Mouse (Mus musculus) central nervous system, embryonic 18 days (tissue): Measurements from ENCODE around the gene Tmem63a. TPM values are rescaled to one million over a fixed set of nuclear protein-coding genes. Genes with fewer than 3 reads are reported as not detected.

Source experiments
- polyA plus RNA-seq: library from polyadenylated mRNA; depleted of rRNA; stranded (reverse); fragments of >200 nt; gene quantifications from 2 replicates; pipeline ENCODE4 v1.2.3, GENCODE M21; 2012; rRNA removed

Gene Tmem63a
- polyA plus RNA-seq: 3.0 and 3.1 TPM in 2 replicates

DNA sequence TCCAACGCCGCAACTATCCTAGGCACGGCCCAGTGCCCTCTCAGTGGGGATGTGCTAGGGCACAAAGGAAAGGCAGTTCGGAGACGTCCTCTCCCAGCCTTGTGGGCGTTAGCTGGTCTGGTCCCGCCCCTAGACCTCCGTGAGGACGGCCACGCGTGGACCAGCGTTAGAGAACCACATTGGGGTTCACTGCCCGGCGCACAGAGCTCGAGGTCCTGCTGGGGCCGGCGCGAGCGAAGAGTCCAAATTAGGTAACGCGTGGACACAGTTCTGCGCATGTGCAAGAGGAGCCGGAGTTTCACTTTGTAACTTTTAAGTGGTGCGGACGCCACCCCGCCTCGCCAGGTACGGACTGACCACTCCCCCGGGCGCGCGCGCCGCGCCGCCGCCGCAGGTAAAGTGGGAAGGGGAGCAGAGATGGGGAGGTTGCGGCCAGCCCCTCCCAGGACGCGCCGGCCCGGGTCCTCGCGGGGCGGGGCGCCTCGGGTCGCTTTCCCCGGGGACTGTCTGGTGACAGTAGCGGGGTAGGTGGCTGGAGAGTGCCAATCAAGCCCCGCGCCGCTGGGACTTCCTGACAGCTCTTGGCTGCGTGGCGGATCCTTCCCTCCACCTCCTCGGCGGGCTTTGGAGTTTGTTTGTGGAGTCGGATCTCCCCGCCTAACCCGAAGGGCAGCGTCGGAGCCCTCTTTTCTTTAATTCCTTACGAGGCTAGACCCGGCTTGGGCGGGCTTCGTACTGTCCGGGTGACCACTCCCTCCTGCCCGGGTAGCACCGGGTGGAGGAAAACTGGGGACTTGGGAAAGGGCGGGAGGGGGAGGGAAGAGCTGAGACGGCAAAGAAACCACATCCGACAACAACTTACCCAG lies at the start of gene Tmem63a:
TSS of gene Tmem63a (plus strand) at position 179 of the 866 bp plus-strand sequence.

DNA sequence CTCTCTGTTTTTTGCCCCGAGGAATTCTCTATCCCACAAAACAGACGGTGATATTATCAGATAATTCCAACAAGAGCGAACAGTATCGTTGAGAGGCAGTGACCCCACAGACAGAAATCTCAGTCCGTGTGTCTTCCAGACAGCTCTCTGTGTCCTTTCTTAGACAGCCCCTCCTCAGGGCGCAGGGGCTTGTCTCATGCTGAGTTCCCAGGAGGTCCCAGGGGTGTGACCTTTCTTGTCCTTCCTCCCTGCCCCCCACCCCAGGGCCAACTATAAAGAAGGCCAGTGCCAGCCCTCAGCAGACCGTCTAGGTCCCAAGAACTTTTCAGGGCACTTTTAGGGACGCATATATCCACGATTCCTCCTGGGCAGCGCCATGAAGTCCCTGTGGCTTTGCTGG lies 49.3 kb upstream of the Tmem63a start, which contains the start of gene Lefty2:
TSS of gene Lefty2 (plus strand) at position 301 of the 400 bp plus-strand sequence.

DNA sequence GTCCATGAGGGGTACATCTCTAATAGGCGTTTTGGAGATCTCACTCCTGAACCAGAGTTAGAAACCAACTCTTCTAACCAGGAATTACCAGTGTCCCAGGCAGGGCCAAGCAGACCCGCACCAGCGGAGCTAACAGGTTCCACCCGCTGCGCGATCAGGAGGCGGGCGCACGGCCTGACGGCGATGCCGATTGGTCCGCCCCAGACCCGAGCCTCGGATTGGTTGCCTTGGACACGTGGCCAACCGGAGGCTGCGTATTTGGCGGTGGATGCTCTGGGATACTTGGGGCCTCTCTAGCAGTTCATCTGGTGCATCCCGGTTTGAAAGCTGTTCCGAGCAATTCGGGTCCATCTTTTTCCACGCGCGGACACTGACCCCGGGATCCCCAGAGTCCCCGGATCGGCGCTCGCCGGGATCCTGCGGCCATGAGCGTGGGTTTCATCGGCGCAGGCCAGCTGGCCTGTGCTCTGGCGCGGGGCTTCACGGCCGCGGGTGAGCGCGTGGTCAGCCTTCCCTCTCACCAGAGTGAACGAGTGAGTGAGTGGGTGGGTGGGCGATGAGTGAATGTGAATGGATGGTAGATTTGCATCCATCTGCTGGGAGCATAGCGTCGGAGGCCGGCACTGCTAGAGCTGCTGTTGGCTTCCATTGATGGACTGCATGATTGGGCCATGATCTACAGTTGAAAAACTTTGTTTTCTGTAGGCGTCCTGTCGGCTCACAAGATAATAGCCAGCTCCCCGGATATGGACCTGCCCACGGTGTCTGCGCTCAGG lies 37.9 kb upstream of the Tmem63a start, which contains the start of gene Pycr2:
TSS of gene Pycr2 (plus strand) at position 255 of the 776 bp plus-strand sequence.

DNA sequence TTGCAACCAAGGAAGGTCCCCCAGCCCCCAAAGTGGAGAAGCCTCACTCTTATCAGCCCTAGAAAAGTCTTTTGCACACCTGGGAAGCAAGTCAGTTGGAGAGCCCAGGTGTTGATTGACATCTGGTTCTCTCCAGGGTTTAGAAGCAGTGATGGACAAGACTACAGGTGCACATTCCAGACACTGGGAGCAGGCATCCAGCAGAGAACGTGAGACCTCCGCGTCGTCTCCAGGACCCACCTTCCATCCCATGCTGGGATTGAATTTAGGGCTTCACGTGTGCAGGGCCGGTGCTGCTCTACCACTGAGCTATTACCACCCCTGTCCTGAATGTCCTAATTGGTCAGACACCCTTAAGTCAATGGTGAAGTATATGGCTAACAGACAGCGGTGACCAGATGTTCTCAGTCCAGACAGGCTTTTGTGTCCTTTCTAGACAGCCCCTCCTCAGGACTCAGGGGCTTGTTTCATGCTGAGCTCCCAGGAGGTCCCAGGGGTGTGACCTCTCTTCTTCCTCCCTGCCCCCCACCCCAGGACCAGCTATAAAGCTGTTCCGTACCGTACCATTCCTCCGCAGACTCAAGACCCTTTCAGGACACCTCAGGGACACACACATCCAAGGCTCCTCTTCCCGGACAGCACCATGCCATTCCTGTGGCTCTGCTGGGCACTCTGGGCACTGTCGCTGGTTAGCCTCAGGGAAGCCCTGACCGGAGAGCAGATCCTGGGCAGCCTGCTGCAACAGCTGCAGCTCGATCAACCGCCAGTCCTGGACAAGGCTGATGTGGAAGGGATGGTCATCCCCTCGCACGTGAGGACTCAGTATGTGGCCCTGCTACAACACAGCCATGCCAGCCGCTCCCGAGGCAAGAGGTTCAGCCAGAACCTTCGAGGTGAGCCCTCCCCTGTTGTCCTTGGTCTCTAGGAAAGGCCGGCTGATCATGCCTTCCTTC lies 7.4 kb upstream of the Tmem63a start, which contains the start of gene Lefty1:
TSS of gene Lefty1 (plus strand) at position 556 of the 953 bp plus-strand sequence.

DNA sequence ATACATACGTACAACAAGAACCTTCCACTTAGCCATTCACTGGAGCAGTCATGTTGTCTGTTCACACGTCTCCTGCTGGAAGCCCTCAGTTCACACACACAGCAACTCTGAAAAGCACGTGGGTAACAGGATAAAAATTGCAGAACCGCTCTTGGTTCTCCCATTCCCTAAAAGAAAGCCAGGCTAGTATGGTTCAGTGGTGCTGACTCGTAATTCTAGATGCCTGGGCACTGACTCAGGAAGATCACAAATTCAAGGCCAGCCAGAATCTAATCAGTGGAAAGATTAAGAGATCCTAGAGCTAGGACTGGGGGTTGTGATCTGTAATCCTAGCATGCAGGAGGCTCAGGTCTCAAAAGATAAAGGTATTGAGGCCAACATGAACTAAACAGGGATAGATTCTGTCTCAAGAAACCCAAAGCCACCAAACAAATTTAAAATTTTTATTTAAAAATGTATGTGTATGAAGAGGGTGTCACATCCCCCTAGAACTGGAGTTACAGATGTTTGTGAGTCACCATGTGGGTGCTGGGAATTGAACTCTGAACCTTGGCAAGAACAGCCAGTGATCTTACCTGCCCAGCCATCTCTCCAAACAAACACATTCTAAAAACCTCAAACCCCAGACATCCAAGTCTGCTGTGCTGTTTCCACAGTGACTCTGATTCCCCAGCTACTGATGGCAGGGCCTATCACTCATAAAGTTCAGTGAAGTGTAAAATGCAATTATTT lies 78.8 kb downstream of the Tmem63a start, which contains the start of gene Ephx1:
TSS of gene Ephx1 (minus strand) at position 149 of the 732 bp plus-strand sequence.

Other genes starting within 250 kb of the Tmem63a start
- gene Mixl1, start 245.3 kb upstream of the Tmem63a start, polyA plus RNA-seq: 0.03 and 0.08 TPM in 2 replicates
- 31.8 and 33.7 TPM in 2 replicates for gene Acbd3, start 216.3 kb upstream of the Tmem63a start, polyA plus RNA-seq
- gene H3f3a, start 128.4 kb upstream of the Tmem63a start, polyA plus RNA-seq: 1,777 and 1,816 TPM in 2 replicates
- 20.6 and 22.9 TPM in 2 replicates for gene Sde2, start 91.2 kb upstream of the Tmem63a start, polyA plus RNA-seq
- gene Lefty2, start 49.2 kb upstream of the Tmem63a start, polyA plus RNA-seq: 10.9 and 12.3 TPM in 2 replicates
- gene Pycr2, start 38.1 kb upstream of the Tmem63a start, polyA plus RNA-seq: 47.5 and 49.0 TPM in 2 replicates
- gene Lefty1, start 7.3 kb upstream of the Tmem63a start, polyA plus RNA-seq: 0.71 and 0.83 TPM in 2 replicates
- gene Ephx1, start 78.6 kb downstream of the Tmem63a start, polyA plus RNA-seq: 7.3 and 8.2 TPM in 2 replicates
- not detected in 2 replicates for gene 9130409I23Rik, start 108.9 kb downstream of the Tmem63a start, polyA plus RNA-seq
- 98.9 and 101 TPM in 2 replicates for gene Nvl, start 201.9 kb downstream of the Tmem63a start, polyA plus RNA-seq
- 20.4 TPM in 2 replicates for gene Cnih4, start 202.3 kb downstream of the Tmem63a start, polyA plus RNA-seq